Comparison of ENCODE assay signal across 8 mouse cellular contexts in genomic region chr5:148820476-148820875, GRCm38 (mm10).
DNase-seq lines count a peak whose midpoint lies in the region; ATAC-seq lines count a peak whose summit lies in the region.

No protein-coding gene starts in this region.

- DNase-seq in right cerebral cortex, postnatal 4 days = peak; percentile 16
- DNase-seq in right cerebral cortex, postnatal 14 days = no peak
- peak; percentile 76 for DNase-seq in induced T-regulatory cell, adult 2 months (ENCODE audit: low read depth)
- peak; percentile 21 to 27 for DNase-seq in monocyte, adult 2 months (ENCODE audit: low read depth in 1 of 2, low spot score in 2 of 2)
- no peak for DNase-seq in layer of hippocampus, adult 9-11 months
- DNase-seq in layer of hippocampus, postnatal 25 days (ENCODE audit: extremely low spot score in 1 of 2, low spot score in 1 of 2) = no peak
- DNase-seq in cerebellum, postnatal 4 days (ENCODE audit: low spot score in 2 of 2) = no peak

- ATAC-seq in common myeloid progenitor, adult 5-6 weeks (replicated peaks; ENCODE audit: low read depth, poor library complexity, severe bottlenecking) = peak; percentile 85

Comparison
In these comparisons a context has a peak if more than half of its experiments do, and no peak if none do; other contexts are left out.
1. DNase-seq: peak in right cerebral cortex, postnatal 4 days (single experiment), induced T-regulatory cell, adult 2 months (single experiment) and monocyte, adult 2 months (2 of 2); none in right cerebral cortex, postnatal 14 days (single experiment), layer of hippocampus, adult 9-11 months (single experiment), layer of hippocampus, postnatal 25 days (0 of 2) and cerebellum, postnatal 4 days (0 of 2).